Mouse (Mus musculus) mouse trophoblast stem cell (cell line): ENCODE measurements around the gene Trp53rka.
"Not testable (repeated sequence)": the region's sequence is repeated elsewhere in the genome, so short reads cannot be mapped to it uniquely, and the experiment has no call there.

Experiments
- in situ Hi-C, 2 experiments: fragments of 300-500 bp; cut with MseI, MboI; formaldehyde crosslinking; loops; 2 replicates in 1 of 2; 3 replicates in 1 of 2; pipeline ENCODE4 v1.15.1; 2025

Gene Trp53rka

DNA sequence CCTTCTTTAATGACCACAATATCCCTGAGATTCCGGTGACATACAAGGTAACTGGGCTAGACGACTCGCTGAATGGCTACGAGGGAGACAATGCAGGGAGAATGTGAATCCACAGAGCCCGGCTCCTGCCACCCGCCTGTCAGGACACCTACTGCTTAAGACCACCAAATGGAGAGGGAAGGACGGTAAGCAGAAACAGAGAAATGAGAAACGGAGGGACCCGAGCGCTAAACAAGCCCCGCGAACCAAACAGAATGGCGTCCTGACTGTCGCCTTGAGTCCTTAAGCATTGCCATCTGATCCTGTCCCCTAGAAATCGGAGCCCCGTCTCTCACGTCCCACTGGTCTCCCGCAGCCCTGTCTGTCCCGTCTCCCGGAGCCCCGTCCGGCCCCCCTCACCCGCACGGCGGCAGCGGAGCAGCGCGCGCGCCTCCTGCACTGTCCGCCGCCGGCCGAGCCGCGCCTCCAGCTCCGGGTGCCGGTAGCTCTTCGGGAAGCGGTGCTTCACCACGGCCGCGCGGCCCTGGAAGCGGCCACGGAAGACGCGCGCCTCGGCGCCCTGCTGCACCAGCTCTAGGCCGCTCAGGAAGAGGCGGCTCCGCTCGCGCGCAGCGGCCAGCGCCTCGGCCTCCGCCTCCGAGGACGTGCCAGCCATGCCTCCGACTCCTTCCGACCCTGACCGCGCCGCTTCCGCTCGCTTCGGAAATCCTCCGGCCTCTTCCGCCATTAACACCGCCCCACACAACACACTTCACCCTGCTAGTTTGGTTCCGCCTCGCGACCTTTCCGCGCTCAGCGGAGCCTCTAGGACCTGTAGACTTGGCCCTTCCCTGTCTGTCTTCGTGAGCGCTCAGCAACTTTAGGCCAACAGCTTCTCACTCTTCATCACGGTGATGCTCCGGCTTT, at the start of gene Trp53rka:
Trp53rka (minus strand) TSS at position 677 of the 906 bp plus-strand sequence.
- in situ Hi-C loops, result no loop called here

DNA sequence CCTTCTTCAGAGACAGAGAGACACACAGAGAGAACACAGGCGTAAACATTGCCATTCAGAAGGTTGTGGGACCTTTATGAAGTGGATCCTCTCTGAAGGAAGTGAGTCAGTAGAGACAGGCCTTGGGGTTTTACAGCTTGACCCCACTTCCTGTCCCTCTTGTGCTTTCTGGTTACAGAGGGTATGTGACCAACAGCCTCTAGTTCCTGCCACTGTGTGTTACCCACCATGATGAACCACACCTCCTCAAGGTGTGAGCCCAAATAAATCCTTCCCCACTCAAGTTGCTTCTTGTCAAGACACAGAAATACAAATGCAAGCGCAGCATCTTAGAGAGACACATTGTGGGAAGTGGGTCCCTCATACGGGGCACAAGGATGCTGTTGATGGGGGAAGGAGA, 47.9 kb upstream of the Trp53rka start:
- in situ Hi-C loops, result no loop called here

DNA sequence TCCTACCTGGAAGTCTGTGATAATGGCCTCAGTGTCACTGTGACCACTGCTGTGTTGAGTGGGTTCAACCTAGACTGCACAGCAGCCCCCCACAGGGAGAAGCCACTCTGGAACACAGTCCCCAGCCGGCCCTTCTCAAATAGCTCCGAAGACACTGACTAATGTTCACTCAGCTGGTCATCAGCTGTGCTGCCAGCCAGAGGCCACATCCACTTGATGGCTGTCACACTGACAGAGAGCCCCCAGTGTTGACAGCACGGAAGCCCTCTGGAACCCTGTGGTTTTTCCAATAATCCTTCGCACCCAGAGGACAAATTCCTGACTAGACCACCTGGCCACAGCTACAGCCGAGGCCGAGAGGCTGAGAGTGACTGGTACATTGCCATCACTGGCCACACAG, 40.7 kb upstream of the Trp53rka start:
- in situ Hi-C loops, result loop anchor here in 1 of 2 experiments (10.0 kb wide), 1 partner anchor 221 kb away; no protein-coding TSS in a partner anchor

DNA sequence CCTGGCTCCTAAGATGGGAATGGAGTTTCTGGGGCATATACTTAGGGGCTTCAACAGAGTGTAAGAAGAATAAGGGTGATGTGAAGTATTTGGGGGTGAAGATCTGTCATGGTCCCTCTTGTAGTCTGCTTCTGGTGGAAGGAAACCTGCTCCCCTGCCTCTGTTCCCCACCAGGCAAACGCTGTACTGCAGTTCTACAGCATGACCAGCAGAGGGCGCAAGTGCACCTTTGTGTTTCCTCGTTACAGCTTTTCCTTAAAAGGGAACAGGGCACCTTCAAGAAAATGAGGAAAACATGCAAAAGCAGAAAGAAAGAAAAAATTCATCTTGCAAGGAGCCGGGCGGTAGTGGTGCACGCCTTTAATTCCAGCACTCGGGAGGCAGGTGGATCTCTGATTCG, 36.0 kb upstream of the Trp53rka start:
- in situ Hi-C loops, result loop anchor here in 1 of 2 experiments (5.0 to 10.0 kb wide), 2 partner anchors 53 to 216 kb away; no protein-coding TSS in a partner anchor

DNA sequence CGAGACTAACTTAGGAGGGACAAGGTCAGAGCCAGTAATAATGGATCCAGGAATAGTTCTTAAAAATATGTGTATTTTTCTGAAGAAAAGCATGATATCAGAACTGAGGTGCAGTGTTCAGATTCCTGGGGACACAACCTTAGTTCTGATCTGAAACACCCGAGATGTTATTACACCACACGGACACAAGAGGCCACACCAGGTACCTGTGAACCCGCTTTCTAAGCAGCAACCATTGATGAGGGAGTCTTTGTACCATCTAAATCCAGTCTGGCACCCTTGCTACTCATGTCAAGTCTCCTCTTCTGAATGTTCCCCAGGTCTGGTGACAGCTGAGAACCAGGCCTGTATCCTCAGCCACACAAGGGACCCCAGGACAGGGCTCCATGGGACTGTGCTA, 32.5 kb upstream of the Trp53rka start:
- in situ Hi-C loops, result loop anchor here in 1 of 2 experiments (5.0 to 10.0 kb wide), 2 partner anchors 57 to 219 kb away; no protein-coding TSS in a partner anchor

DNA sequence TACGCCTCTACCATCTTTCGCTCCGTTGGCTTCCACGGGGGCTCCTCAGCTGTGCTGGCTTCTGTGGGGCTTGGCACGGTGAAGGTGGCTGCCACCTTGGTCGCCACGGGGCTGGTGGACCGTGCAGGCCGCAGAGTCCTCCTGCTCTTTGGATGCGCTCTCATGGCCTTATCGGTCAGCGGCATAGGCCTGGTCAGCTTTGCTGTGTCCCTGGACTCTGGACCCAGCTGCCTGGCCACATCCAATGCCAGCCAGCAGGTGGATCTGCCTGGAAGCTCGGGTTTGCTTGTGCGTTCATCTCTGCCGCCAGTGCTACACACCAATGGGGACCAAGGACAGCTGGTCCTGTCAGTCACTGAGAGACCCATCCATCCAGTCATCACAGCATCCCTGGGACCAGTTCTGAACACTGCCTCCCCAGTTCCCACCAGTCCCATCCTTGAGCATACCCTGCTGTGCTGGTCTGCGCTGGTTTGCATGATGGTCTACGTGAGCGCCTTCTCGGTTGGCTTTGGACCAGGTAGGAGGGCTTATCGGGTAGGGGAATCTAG, 22.1 kb upstream of the Trp53rka start:
- in situ Hi-C loops, result no loop called here

DNA sequence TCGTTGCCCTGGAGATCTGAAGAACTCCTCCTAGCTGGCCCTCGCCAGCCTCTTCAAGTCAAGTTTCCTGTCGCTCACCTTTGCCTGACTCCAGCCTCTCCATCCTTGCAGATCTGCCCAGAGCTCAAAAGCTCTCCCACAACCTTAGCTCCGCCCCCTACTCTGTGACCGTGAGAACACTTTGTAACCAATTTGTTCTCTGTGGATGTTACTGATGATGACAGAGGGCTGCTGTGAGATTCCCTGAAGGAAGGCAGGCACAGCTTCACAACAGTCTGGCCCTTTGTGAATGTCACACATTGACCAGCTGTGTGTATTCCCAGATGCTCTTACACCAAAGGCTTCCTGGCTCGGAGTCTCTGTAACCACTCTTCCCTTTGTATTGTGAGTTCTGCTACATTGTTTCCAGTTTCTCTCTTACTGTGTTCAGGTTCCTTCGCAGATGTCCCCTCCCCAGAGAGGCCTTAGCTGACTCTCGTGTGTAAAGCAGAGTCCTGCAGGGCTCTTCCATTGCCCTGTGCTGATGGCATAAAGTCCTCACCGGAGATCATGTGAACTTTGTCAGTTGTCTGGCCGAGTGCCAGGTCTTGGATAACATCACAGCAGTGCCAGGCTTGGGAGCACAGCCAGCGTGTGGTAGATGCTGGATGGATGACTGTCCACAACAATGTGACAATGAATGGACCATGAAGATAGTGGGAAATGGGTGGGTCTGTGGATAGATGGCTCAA, 19.9 kb upstream of the Trp53rka start:
- in situ Hi-C loops, result no loop called here

DNA sequence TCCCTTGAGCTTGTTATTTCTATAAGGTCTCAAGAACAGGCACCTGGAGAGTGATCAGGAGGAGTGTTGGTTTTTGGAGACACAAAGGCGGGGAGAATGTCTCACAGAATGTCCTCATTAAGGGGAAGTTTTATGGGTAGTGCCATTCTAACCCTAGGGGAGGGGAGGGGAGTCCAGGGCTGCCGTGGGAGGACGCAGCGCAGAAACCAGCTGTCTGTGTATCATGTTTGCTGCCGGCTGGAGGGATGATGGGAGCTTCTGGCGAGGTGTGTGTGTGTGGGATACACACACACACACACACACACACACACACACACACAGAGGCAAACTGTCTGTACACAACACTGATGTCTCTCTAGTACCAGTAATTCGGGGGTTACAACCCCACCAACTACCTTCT, 19.3 kb upstream of the Trp53rka start:
- in situ Hi-C loops, result no loop called here

DNA sequence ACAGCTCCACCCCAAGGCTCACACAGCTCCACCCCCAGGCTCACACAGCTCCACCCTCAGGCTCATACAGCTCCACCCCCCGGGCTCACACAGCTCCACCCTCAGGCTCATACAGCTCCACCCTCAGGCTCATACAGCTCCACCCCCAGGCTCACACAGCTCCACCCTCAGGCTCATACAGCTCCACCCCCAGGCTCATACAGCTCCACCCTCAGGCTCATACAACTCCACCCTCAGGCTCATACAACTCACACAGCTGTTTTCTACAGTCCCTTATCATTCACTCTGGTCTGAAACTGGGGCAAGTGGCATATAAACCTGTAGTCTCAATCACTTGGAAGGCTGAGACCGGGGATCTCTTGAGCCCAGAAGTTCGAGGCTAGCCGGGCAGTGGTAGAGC, 18.4 kb upstream of the Trp53rka start:
- in situ Hi-C loops, result not testable (repeated sequence)

DNA sequence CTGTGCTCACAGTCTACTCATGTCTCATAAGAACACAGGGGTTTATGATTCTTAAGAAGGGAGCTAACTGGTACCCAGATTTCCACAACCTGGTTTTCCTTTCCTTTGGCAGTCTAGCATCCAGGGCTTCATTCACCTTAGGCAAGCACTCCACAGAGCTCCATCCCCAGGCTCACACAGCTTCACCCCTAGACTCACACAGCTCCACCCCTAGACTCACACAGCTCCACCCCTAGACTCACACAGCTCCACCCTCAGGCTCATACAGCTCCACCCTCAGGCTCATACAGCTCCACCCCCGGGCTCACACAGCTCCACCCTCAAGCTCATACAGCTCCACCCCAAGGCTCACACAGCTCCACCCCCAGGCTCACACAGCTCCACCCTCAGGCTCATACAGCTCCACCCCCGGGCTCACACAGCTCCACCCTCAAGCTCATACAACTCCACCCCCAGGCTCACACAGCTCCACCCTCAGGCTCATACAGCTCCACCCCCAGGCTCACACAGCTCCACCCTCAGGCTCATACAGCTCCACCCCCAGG, 17.9 kb upstream of the Trp53rka start:
- in situ Hi-C loops, result not testable (repeated sequence)

DNA sequence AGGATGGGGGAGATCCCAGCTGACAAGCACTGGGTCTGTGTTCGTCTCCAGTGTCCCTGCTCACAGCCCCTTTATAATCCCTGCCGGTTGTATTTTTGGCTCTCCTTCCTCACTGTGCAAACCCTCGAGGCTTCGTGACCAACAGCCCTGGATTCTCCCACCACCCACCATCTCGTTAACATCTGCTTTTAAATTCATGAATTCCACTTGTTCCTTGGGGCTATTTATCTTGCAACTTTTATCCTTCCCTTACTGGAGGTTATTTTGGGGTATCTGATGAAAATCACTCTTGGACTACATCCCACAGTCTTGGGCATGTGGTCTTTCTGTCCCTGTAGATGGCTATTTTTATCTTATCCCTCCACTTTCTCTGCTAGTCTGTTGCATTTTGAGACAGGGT, 17.3 kb upstream of the Trp53rka start:
- in situ Hi-C loops, result no loop called here

DNA sequence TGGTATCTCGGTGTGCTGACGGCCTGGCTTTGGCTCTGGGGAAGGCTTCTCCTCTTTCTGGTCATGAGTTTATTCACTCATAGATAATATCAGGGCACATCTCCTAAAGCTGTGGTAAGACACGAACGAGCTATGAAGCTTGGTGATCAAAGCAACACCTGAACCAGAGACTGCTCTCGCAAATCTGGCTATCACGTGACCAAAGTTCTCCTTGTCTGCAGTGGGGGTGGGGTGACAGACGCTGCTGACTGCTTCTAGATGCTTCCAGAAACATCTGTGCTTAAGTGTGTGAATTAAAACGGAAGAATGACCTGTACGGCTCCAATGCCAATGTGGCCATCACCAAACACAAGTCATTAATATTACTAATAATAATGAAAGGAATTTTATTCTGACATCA, 16.6 kb upstream of the Trp53rka start:
- in situ Hi-C loops, result no loop called here

DNA sequence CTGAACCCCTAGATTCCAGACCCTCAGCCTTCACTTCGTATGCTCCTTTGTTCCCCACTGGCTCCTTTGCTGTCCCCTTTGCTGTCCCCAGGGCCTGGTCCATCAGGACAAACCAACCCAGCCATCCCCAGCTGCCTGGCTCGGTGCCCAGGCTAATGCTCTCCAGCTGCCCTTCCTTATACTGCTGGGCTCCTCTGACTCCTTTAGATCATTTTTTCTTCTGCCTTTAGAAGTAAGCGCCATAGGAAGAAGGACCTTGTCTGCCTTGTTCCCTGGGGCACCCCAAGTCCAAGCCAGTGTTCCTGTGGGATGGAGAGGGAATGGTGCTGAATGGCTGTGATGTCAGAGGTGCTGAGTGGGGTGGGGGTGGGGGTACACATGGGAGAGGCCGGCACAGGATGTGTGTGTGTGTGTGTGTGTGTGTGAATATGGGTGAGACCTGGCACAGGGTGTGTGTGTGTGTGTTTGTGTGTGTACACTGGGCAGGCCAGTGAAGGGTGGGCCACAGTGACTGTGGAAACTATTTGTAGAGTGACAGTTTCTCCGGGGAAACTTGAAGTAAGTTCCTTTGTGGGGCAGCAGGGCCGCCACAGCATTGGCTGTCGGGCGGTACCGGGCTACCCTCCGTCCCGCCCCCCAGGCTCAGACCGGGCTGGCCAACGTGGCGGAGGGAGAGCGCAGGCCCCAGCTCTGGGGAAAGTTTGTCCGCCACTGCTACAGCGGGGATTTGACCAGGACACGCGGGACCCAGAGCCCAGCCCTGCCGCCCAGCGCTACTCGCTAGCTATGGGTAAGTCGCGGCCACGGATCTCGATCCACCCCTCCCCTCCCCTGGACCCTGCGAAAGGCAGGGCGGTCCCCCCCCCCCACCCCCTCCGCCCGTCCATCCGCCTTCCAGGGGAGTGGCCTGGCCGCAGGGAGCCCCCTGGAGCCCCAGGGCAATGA, 10.4 kb upstream of the Trp53rka start, which contains the start of gene Slc2a10:
Slc2a10 (plus strand) TSS at position 529 of the 945 bp plus-strand sequence.
- in situ Hi-C loops, result no loop called here

DNA sequence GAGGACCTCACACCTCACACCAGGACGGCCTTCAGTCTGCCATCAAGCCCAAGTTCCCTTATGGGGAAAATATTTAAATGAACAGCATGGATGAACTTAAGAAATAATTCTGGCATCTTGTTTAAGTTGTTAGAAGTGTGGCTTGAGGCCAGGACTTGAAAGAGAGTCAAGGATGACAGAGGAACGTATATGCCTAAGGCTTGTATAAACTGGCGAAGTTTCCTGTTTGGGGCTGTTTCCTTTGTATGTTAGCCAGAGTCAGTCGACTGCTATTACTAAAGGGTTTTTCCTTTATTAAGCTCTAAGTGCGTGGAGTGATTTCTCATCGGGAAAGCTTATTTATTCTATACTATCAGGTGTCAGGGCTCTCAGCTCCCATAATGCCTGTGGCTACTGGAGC, 5.7 kb upstream of the Trp53rka start:
- in situ Hi-C loops, result no loop called here

DNA sequence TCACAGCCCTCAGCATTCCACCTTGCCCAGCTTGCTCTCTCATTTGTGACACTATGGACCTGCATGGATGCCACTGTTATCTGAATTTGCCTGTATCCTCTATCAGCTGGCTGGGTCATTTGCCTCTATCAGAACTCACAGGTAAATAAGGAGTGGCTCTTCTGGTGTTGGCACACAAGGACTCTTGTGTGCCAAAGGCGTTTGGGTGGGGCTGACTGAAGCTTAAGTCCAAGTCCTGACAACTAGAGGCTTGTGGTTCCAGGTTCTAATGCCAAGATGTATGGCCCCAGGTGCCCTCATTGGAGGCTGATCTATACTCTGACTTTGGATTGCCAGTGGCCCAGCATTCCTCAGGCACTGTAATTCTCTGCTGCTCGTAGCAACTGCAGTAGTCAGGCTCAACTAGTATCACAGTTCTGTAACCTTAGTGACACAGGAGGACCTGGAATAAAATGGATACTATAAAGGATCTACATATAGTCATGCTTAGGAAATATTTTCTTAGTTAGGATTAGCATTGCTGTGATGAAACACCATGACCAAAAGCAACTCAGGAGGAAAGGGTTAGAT, 4.7 kb upstream of the Trp53rka start:
- in situ Hi-C loops, result no loop called here

DNA sequence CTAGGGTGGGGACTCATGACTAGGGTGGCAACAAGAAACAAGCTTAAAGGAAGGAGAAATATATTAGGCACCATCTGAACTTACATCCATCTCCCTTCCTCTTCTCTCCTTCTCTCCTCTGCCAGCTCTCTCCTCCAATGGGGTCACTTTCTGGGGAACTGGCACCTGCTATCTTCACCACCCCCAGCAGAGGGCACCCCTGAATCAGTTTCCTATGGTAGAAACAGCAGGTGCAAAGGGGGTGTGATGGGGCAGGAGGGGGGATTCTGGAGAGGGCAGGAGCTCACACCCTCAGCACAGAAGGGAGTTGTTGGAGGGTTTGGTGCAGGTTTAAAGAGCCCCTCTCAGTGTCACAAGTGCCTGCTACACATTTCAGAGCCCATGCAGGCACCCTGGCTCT, 3.1 kb upstream of the Trp53rka start:
- in situ Hi-C loops, result no loop called here

DNA sequence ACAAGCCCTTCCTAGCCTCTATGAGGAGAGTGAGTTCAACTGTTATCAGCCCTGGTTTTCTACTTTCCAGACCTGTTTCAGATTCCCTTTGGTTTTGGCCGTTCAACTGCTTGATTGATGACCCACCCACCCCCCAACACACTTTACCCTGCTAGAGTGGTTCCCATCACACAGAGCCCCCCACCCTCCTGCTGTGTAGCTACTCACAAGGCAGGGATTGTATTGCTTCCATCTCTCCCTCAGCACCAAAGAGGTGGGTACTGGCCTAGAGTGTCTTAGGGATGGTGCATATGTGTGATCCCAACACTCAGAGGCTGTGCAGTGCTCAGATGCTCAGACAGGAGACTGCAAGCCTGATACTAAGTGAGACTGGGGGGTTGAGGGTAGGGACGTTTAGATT, 1.4 kb upstream of the Trp53rka start:
- in situ Hi-C loops, result no loop called here

DNA sequence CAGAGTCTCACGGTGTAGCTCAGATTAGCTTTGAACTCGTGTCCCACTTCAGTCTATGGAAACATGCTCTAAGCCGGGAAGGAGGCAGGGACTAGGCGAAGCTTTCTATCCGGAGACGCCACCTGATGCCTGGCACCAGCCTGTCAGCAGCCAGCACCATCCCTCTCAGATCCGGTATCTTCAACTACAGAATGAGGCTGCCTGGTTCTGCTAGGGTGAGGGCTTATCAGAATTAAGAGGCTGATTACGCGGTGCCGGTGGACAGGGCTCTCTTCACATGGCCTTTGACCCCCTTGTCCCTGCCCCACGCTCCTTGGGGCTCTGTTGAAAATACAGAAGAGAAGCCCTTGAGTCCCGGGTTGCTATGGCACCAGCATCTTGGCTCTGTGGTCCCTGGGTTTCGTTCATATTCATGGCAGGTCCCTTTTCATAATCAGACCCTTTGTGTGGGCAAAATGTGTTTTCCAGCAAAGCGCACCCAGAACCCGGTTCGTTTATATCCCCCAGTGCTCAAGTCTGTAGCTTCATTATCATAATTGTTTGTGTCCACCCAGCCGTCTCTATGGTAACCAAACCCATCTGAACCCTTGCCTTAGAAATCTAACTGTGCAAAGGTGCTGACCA, 575 bp upstream of the Trp53rka start:
- in situ Hi-C loops, result no loop called here

DNA sequence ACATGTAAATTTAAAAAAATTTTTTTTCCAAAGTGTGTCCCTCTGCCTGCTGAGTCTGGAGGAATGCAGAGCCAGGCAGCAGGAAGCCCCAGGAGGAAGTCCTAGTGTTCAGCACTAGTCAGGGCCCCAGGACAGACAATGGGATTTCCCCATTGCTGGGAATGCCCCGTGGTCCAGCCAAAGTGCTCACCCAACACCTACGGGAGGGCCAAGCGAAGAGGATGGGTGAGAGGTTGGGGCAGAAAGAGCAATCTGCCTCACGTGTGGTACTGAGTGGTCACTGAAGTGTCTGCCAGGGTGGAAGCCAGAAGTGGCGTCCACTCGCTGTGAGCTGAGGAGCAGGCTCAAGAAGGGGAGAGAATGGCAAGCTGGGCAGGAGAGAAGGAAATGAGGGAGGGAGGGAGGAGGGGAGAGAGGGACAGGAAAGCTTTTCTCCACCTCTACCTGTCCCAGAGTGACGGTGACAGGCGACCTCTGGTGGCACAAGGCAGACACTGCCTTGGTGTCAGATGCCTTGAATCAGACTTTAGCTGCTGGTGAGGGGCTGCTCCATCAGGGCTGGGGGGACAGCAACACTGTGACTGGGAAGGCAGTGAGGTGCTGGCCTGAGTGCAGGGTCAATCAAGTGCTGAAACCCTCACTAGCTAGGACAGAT, 6.1 kb downstream of the Trp53rka start:
- in situ Hi-C loops, result loop anchor here (10.0 kb wide), 1 partner anchor 92 kb away; no protein-coding TSS in a partner anchor
